Mouse (Mus musculus): Measurements from ENCODE around the gene Pde8a. TPM values are rescaled to one million over a fixed set of nuclear protein-coding genes. Genes with fewer than 3 reads are reported as not detected.
"Not testable (repeated sequence)": the region's sequence is repeated elsewhere in the genome, so short reads cannot be mapped to it uniquely, and the experiment has no call there.

The Pde8a gene
- polyA plus RNA-seq, 1 experiment from 2014 or later: 6.8 TPM

DNA sequence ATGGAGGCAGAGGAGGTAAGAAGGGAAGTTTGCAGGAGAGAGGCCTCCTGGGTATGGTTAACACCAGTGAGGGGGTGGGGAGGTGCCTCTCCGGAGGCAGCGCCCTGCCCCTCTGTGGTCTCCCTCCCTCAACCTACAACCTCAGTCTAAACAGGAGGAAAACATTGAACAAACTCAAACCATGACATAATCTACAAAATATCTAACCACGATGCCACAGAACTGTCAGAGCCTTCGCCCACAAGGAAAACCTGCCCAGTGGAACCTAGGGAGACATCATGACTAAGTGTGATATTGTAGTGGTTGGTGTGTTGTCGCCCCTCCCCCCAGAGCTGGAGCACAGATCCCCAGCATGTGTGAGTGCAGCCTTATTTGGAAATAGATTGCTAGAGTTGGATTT lies 33.9 kb upstream of the Pde8a start:
- H3K4me3 ChIP-seq (ENCODE audit: low read depth, low read length): no peak overlapping the region
- no peak overlapping the region for H3K9ac ChIP-seq
- H3K4me2 ChIP-seq: no peak overlapping the region
- no peak overlapping the region for H3K27ac ChIP-seq (ENCODE audit: low read depth)
- ATAC-seq (ENCODE audit: insufficient read depth) (no peak), DNase-seq (no peak)
- WGBS: 61% methylated on average over 5 of the region's 5 CpGs
- H3K4me1 ChIP-seq (ENCODE audit: insufficient read depth): no peaks in the 10 kb centered on the region
- no peak for TF ChIP-seq CTCF (IDR thresholded peaks at IDR 0.05; ENCODE audit: low read depth)
- no peaks in the 10 kb centered on the region for H3K9me3 ChIP-seq (ENCODE audit: low read depth, low read length)
- H3K36me3 ChIP-seq (ENCODE audit: insufficient read depth): no peaks in the 10 kb centered on the region
- no peaks in the 10 kb centered on the region for H3K27me3 ChIP-seq (ENCODE audit: insufficient read depth, low read length)

DNA sequence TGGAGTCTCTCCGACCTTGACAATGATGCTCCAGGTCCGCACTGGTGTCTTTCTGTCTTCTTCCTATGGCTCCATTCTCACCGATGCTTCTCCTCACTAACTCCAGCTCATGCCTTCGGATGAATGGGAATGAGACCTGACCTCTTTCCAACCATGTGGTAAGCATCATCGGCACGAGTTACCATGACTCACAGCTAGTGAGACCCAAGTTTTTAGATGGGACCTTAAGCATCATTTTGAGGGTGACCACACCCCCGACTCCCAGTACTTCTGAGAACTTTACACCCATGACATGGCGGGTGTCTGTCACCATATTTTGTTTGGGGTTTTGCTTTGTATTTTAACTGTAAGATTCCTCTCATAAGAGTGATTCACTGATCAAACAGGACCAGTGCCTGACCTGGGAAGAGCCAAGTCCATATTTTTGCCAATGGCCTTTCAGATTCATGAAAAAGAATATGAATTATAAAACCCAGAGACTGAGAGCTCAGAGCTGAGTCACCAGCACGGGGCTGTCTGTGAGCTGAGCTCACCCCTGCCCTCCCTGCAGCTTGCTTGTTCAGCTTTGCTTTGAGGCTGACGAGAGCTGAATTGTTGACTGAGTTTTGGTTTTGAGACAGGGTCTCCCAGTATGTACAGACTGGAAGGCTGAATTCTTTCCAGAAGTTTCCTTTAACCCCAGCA lies 30.8 kb upstream of the Pde8a start:
- 73% methylated on average over 10 of the region's 10 CpGs for WGBS
- no peak overlapping the region for H3K9ac ChIP-seq
- no peak for ATAC-seq (ENCODE audit: insufficient read depth)
- no peaks in the 10 kb centered on the region for H3K4me1 ChIP-seq (ENCODE audit: insufficient read depth)
- H3K4me3 ChIP-seq (ENCODE audit: low read depth, low read length): no peak overlapping the region
- no peak for DNase-seq
- no peak for TF ChIP-seq CTCF (IDR thresholded peaks at IDR 0.05; ENCODE audit: low read depth)
- H3K36me3 ChIP-seq (ENCODE audit: insufficient read depth): no peaks in the 10 kb centered on the region
- no peak overlapping the region for H3K4me2 ChIP-seq
- no peaks in the 10 kb centered on the region for H3K9me3 ChIP-seq (ENCODE audit: low read depth, low read length)
- no peaks in the 10 kb centered on the region for H3K27me3 ChIP-seq (ENCODE audit: insufficient read depth, low read length)
- H3K27ac ChIP-seq (ENCODE audit: low read depth): no peak overlapping the region

DNA sequence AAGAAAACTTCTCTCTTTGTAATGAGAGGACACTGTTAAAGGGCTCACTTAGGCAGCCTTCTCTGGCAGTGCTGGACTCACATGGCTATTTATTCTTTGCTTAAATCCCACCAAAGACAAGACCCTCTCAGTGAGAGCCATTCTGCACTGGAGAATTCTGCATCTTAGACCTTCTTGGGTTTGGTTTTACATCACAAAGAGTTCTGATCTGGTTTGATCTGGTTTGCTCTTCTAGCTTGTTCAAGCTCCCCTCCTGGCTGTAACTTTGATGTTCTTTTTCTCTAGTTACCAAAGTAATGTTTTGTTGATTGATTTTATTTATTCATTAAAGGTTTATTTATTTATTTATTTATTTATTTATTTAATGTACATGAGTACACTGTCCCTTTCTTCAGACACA lies 30.2 kb upstream of the Pde8a start:
- no peak for ATAC-seq (ENCODE audit: insufficient read depth)
- Histone ChIP-seq H3K4me1 (ENCODE audit: insufficient read depth) (no peaks in the 10 kb centered on the region), H3K36me3 (ENCODE audit: insufficient read depth) (no peaks in the 10 kb centered on the region), H3K9ac (no peak overlapping the region), H3K4me2 (no peak overlapping the region), H3K27me3 (ENCODE audit: insufficient read depth, low read length) (no peaks in the 10 kb centered on the region), H3K4me3 (ENCODE audit: low read depth, low read length) (no peak overlapping the region), H3K9me3 (ENCODE audit: low read depth, low read length) (no peaks in the 10 kb centered on the region), H3K27ac (ENCODE audit: low read depth) (no peak overlapping the region)
- no peak for TF ChIP-seq CTCF (IDR thresholded peaks at IDR 0.05; ENCODE audit: low read depth)
- DNase-seq: no peak

DNA sequence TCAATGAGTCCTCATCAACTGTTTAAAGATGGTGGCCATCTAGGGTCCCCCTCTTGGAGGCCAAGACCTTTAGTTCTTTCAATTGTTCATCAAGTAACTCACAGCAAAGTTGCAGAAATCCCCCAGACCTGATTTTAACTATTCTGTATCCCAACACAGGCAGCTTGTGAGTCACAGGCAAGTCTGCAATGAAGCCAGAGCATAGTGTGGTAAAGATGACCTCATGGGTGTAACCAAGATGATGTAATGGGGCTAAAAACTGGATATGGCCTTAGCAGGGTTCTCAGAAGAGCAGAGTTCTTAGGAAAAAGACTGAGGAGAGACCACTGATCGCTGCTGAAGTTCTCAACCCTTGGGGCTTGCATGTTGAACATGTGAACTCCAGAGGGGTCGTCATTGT lies 29.3 kb upstream of the Pde8a start:
- ATAC-seq (ENCODE audit: insufficient read depth) (no peak), DNase-seq (no peak)
- no peak overlapping the region for H3K4me3 ChIP-seq (ENCODE audit: low read depth, low read length)
- H3K9me3 ChIP-seq (ENCODE audit: low read depth, low read length): no peaks in the 10 kb centered on the region
- no peaks in the 10 kb centered on the region for H3K4me1 ChIP-seq (ENCODE audit: insufficient read depth)
- no peak for TF ChIP-seq CTCF (IDR thresholded peaks at IDR 0.05; ENCODE audit: low read depth)
- H3K9ac ChIP-seq: no peak overlapping the region
- H3K4me2 ChIP-seq: no peak overlapping the region
- H3K27me3 ChIP-seq (ENCODE audit: insufficient read depth, low read length): no peaks in the 10 kb centered on the region
- H3K36me3 ChIP-seq (ENCODE audit: insufficient read depth): no peaks in the 10 kb centered on the region
- no peak overlapping the region for H3K27ac ChIP-seq (ENCODE audit: low read depth)
- 75% methylated on average over 2 of the region's 2 CpGs for WGBS

DNA sequence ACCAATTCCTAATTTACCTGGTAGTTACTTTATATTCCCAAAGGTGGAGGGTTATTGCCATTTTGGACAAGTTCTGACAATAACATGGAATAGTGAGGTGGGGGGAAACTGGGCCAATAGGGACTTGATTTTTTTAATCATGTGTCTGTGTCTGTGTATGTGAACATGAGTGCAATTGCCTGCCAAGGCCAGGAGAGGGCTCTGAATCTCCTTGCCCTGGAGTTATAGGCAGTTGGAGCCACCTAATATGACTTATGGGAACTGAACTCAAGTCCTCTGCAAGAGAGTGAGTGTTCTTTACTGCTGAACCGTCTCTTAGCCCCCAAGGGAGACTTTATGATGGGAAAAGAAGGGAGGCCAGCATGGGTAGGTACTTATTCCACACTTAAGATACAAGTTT lies 28.7 kb upstream of the Pde8a start:
- Histone ChIP-seq H3K9me3 (ENCODE audit: low read depth, low read length) (no peaks in the 10 kb centered on the region), H3K9ac (no peak overlapping the region), H3K27ac (ENCODE audit: low read depth) (no peak overlapping the region), H3K4me3 (ENCODE audit: low read depth, low read length) (no peak overlapping the region), H3K27me3 (ENCODE audit: insufficient read depth, low read length) (no peaks in the 10 kb centered on the region), H3K4me2 (no peak overlapping the region), H3K36me3 (ENCODE audit: insufficient read depth) (no peaks in the 10 kb centered on the region), H3K4me1 (ENCODE audit: insufficient read depth) (no peaks in the 10 kb centered on the region)
- WGBS: 86% methylated on average over 1 of the region's 1 CpGs
- no peak for TF ChIP-seq CTCF (IDR thresholded peaks at IDR 0.05; ENCODE audit: low read depth)
- ATAC-seq (ENCODE audit: insufficient read depth) (no peak), DNase-seq (no peak)

DNA sequence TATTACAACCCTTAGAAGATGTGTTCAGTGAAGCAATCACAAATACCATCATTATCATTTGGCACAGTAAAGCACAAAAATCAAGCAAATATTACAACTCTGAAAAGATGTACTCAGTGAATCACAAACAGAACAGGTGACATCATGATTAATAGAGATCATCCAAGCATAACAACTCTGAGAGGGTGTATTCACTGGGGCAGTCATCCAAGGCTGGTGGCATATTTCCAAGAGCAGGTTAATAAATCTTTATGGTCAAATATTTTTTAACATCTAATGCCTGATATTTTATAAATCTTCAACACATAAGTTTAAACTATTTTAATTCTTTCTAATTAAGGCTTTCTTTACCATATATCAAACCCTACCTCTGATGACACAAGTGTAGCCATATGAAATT lies 27.4 kb upstream of the Pde8a start:
- not testable (repeated sequence) for ATAC-seq (ENCODE audit: insufficient read depth)

DNA sequence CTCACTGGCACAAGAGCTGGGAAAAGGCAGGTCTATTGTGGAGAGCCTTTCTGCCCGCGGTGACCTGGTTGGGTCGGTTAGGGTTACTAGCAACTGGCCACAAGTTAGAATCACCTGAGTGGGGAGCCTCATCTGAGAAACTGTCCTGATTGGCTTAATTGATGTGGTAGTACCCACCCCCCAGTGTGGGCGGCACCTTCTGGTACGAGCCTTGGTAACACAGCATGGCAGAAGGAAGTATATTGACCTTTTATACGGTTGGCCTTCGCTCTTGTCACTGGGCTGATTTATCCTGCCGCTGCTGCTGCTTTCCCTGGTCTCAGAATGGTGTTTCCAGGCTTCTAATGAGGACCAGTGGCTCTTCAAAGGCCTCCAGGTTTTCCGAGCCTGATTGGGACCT lies 24.2 kb upstream of the Pde8a start:
- WGBS: 69% methylated on average over 9 of the region's 9 CpGs
- Histone ChIP-seq H3K27me3 (ENCODE audit: insufficient read depth, low read length) (no peaks in the 10 kb centered on the region), H3K27ac (ENCODE audit: low read depth) (no peak overlapping the region), H3K4me1 (ENCODE audit: insufficient read depth) (no peaks in the 10 kb centered on the region), H3K36me3 (ENCODE audit: insufficient read depth) (no peaks in the 10 kb centered on the region), H3K4me2 (no peak overlapping the region), H3K9me3 (ENCODE audit: low read depth, low read length) (no peaks in the 10 kb centered on the region), H3K9ac (no peak overlapping the region), H3K4me3 (ENCODE audit: low read depth, low read length) (no peak overlapping the region)
- ATAC-seq (ENCODE audit: insufficient read depth) (no peak), DNase-seq (no peak)
- TF ChIP-seq CTCF (IDR thresholded peaks at IDR 0.05; ENCODE audit: low read depth): no peak

More for the DNA sequence above, 27.4 kb upstream of the Pde8a start:
- H3K4me2 ChIP-seq; H3K36me3 ChIP-seq (ENCODE audit: insufficient read depth); DNase-seq; H3K9ac ChIP-seq; H3K4me1 ChIP-seq (ENCODE audit: insufficient read depth); H3K27me3 ChIP-seq (ENCODE audit: insufficient read depth, low read length); H3K4me3 ChIP-seq (ENCODE audit: low read depth, low read length); H3K27ac ChIP-seq (ENCODE audit: low read depth); H3K9me3 ChIP-seq (ENCODE audit: low read depth, low read length): not testable (repeated sequence)

DNA sequence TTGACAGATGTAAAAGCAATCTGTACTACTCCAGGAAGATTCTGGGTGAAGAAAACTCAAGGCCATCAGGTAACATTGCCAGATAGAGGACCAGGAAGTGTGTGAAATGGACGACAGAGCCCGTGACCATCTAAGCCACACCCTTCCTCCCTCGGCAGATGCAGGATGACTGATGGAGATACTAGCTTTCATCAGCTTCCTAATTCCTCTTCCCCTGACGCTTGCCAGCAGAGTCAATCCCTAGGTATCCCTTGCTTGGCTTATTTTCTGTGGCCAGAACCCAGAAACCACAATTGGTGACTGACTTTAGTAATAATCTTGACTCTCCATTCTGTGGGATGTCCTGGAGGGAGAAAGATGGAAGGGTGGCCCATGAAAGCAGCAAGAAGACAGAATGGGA lies 17.9 kb upstream of the Pde8a start:
- no peak overlapping the region for H3K4me3 ChIP-seq (ENCODE audit: low read depth, low read length)
- WGBS: 45% methylated on average over 4 of the region's 4 CpGs
- no peak overlapping the region for H3K4me2 ChIP-seq
- H3K36me3 ChIP-seq (ENCODE audit: insufficient read depth): no peaks in the 10 kb centered on the region
- H3K27me3 ChIP-seq (ENCODE audit: insufficient read depth, low read length): no peaks in the 10 kb centered on the region
- no peaks in the 10 kb centered on the region for H3K9me3 ChIP-seq (ENCODE audit: low read depth, low read length)
- DNase-seq: no peak
- ATAC-seq (ENCODE audit: insufficient read depth): no peak
- TF ChIP-seq CTCF (IDR thresholded peaks at IDR 0.05; ENCODE audit: low read depth): no peak
- H3K9ac ChIP-seq: no peak overlapping the region
- peaks cover 18% of the 10 kb centered on the region for H3K4me1 ChIP-seq (ENCODE audit: insufficient read depth)
- no peak overlapping the region for H3K27ac ChIP-seq (ENCODE audit: low read depth)

All from lung, embryonic 14.5 days (tissue).